In the genomic region with DNA sequence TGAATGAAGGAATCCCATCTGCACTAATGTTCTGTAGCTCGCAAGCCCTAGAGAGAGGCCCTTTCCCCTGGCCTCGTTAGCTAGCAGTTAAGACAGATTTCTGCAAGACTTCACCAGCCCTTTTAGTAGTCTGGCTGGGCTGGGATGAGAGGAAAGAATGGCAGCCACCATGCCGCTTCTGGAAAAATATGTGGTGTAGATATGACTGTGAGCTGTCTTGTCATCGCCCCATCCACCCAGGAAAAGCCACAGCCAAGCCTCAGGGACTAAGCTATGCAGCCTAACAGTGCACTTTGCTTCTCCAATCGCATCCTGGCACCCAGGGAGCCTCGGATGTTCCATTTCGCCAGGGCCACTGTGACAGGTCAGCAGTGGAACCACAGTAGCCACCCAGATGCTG, we compare ENCODE assay signal across 28 mouse cellular contexts.
DNase-seq lines count a peak whose midpoint lies in the region; ATAC-seq lines count a peak whose summit lies in the region.
"Had no signal": no experiment of that assay in that cellular context is flagged by ENCODE, and none has a peak within 500 bp of the region (broad histone marks: within the 10 kb centered on the region; RNA-seq: fewer than 3 reads in every experiment).

No protein-coding gene starts in this region.

- H3K4me1 ChIP-seq in heart, embryonic 12.5 days (replicated peaks), result peaks cover 30% of the 10 kb centered on the region
- no peaks in the 10 kb centered on the region; the same call in 1 of the 2 replicates for H3K4me1 ChIP-seq in intestine, embryonic 14.5 days (replicated peaks; ENCODE audit: control insufficient read depth, insufficient read depth, low read length)
- H3K4me1 ChIP-seq in intestine, embryonic 16.5 days (ENCODE audit: control insufficient read depth, insufficient read depth, low read length), result peaks cover 9% of the 10 kb centered on the region
- 0 out of 2 replicates have a peak, but pooled peaks cover 2% of the 10 kb centered on the region for H3K4me1 ChIP-seq in limb, embryonic 11.5 days (ENCODE audit: control insufficient read depth, insufficient read depth, low read length)
- H3K4me1 ChIP-seq in limb, embryonic 10.5 days, result peaks cover 5% of the 10 kb centered on the region
- peaks cover 11% of the 10 kb centered on the region for H3K4me1 ChIP-seq in limb, embryonic 12.5 days (replicated peaks)
- H3K4me1 ChIP-seq: hindbrain, embryonic 10.5 days; hindbrain, embryonic 15.5 days; lung, embryonic 15.5 days; midbrain, embryonic 10.5 days had no signal

- H3K27ac ChIP-seq in heart, embryonic 12.5 days (ENCODE audit: poor library complexity, severe bottlenecking), result peak overlapping the region; percentile 31; the same call in 1 of the 2 replicates
- peak overlapping the region; percentile 39; the same call in 1 of the 2 replicates for H3K27ac ChIP-seq in intestine, embryonic 14.5 days (ENCODE audit: low read depth)
- H3K27ac ChIP-seq in intestine, embryonic 16.5 days (ENCODE audit: low read length), result no peak overlapping the region
- 0 out of 2 replicates have a peak overlapping the region, but pooled peaks have one; percentile 10 for H3K27ac ChIP-seq in limb, embryonic 11.5 days (replicated peaks; ENCODE audit: low read depth, low read length)
- no peak overlapping the region for H3K27ac ChIP-seq in limb, embryonic 10.5 days
- peak overlapping the region; percentile 41 for H3K27ac ChIP-seq in limb, embryonic 12.5 days
- H3K27ac ChIP-seq: embryonic facial prominence, embryonic 13.5 days; forebrain, embryonic 10.5 days; forebrain, embryonic 15.5 days; hindbrain, embryonic 10.5 days; hindbrain, embryonic 15.5 days; kidney, postnatal 0 days; limb, embryonic 13.5 days; lung, embryonic 15.5 days; midbrain, embryonic 10.5 days had no signal

- 27% methylated on average over 7 of the region's 7 CpGs for WGBS in heart, embryonic 12.5 days
- 54% methylated on average over 7 of the region's 7 CpGs for WGBS in intestine, embryonic 14.5 days
- 65% methylated on average over 7 of the region's 7 CpGs for WGBS in intestine, embryonic 16.5 days
- WGBS in limb, embryonic 11.5 days, result 75% methylated on average over 7 of the region's 7 CpGs
- WGBS in limb, embryonic 10.5 days, result 82% methylated on average over 7 of the region's 7 CpGs
- WGBS in limb, embryonic 12.5 days, result 72% methylated on average over 7 of the region's 7 CpGs

- no peaks in the 10 kb centered on the region for H3K36me3 ChIP-seq in heart, embryonic 12.5 days
- H3K36me3 ChIP-seq in intestine, embryonic 14.5 days (ENCODE audit: control insufficient read depth, insufficient read depth, low read length), result no peaks in the 10 kb centered on the region
- no peaks in the 10 kb centered on the region for H3K36me3 ChIP-seq in intestine, embryonic 16.5 days (ENCODE audit: control insufficient read depth, insufficient read depth, low read length)
- H3K36me3 ChIP-seq in limb, embryonic 11.5 days (ENCODE audit: control insufficient read depth, insufficient read depth, low read length), result no peaks in the 10 kb centered on the region
- H3K36me3 ChIP-seq in limb, embryonic 10.5 days, result no peaks in the 10 kb centered on the region
- H3K36me3 ChIP-seq in limb, embryonic 12.5 days, result no peaks in the 10 kb centered on the region
- H3K36me3 ChIP-seq: embryonic facial prominence, embryonic 13.5 days; forebrain, embryonic 10.5 days; forebrain, embryonic 15.5 days; hindbrain, embryonic 10.5 days; hindbrain, embryonic 15.5 days; limb, embryonic 13.5 days; lung, embryonic 15.5 days; midbrain, embryonic 10.5 days had no signal

- no peak overlapping the region for H3K9ac ChIP-seq in heart, embryonic 12.5 days
- H3K9ac ChIP-seq in intestine, embryonic 14.5 days (ENCODE audit: low read length), result no peak overlapping the region
- no peak overlapping the region for H3K9ac ChIP-seq in intestine, embryonic 16.5 days (ENCODE audit: low read depth, low read length)
- H3K9ac ChIP-seq in limb, embryonic 11.5 days (ENCODE audit: low read length), result no peak overlapping the region
- no peak overlapping the region for H3K9ac ChIP-seq in limb, embryonic 12.5 days (replicated peaks)
- H3K9ac ChIP-seq: embryonic facial prominence, embryonic 13.5 days; forebrain, embryonic 15.5 days; hindbrain, embryonic 15.5 days; limb, embryonic 13.5 days; lung, embryonic 15.5 days had no signal

- intact Hi-C loops in heart, postnatal 36 days (cut with DNase I), result no loop called here

- no peak for ATAC-seq in heart, embryonic 12.5 days (ENCODE audit: insufficient number of reproducible peaks, low FRiP score)
- ATAC-seq in intestine, embryonic 14.5 days (replicated peaks; ENCODE audit: low FRiP score, low TSS enrichment, low read depth), result no peak
- ATAC-seq in intestine, embryonic 16.5 days, result no peak
- no peak for ATAC-seq in limb, embryonic 11.5 days (ENCODE audit: insufficient number of reproducible peaks, low FRiP score, low TSS enrichment, low read depth)
- ATAC-seq in limb, embryonic 12.5 days (ENCODE audit: insufficient number of reproducible peaks, insufficient read depth, low FRiP score, low TSS enrichment, low read depth), result no peak
- ATAC-seq: forebrain, embryonic 15.5 days; inflammation-experienced regulatory T-cells, adult 6 months; midbrain, embryonic 16.5 days had no signal

- no peak overlapping the region for H3K4me3 ChIP-seq in heart, embryonic 12.5 days
- no peak overlapping the region for H3K4me3 ChIP-seq in intestine, embryonic 14.5 days (ENCODE audit: low read depth, low read length)
- no peak overlapping the region for H3K4me3 ChIP-seq in intestine, embryonic 16.5 days (ENCODE audit: low read length)
- H3K4me3 ChIP-seq in limb, embryonic 11.5 days (ENCODE audit: low read depth, low read length), result no peak overlapping the region
- no peak overlapping the region for H3K4me3 ChIP-seq in limb, embryonic 10.5 days
- no peak overlapping the region for H3K4me3 ChIP-seq in limb, embryonic 12.5 days (replicated peaks)
- H3K4me3 ChIP-seq: embryonic facial prominence, embryonic 13.5 days; forebrain, embryonic 10.5 days; forebrain, embryonic 15.5 days; hindbrain, embryonic 10.5 days; hindbrain, embryonic 15.5 days; limb, embryonic 13.5 days; lung, embryonic 15.5 days; midbrain, embryonic 10.5 days; myocyte had no signal

- DNase-seq in heart, postnatal 36 days, result no peak
- DNase-seq in intestine, embryonic 14.5 days (ENCODE audit: low spot score), result no peak
- no peak for DNase-seq in limb, embryonic 11.5 days (ENCODE audit: low spot score)
- no peak for DNase-seq in limb, embryonic 10.5 days (ENCODE audit: low spot score)
- DNase-seq in adrenal gland, postnatal 25 days, result no peak
- DNase-seq: adrenal gland, postnatal 14 days; cerebellum, adult 18-20 months; cerebellum, postnatal 10 days; gastrocnemius, postnatal 25 days; layer of hippocampus, adult 9-11 months; right cerebral cortex, postnatal 25 days; thymus, postnatal 4 days had no signal

- no peaks in the 10 kb centered on the region for H3K27me3 ChIP-seq in heart, embryonic 12.5 days (replicated peaks)
- no peaks in the 10 kb centered on the region for H3K27me3 ChIP-seq in intestine, embryonic 14.5 days (replicated peaks; ENCODE audit: control insufficient read depth, insufficient read depth, low read length)
- H3K27me3 ChIP-seq in intestine, embryonic 16.5 days (replicated peaks; ENCODE audit: control insufficient read depth, insufficient read depth, low read length), result no peaks in the 10 kb centered on the region
- H3K27me3 ChIP-seq in limb, embryonic 11.5 days (ENCODE audit: control insufficient read depth, insufficient read depth, low read length), result no peaks in the 10 kb centered on the region
- no peaks in the 10 kb centered on the region for H3K27me3 ChIP-seq in limb, embryonic 10.5 days (ENCODE audit: low read depth, poor library complexity, severe bottlenecking)
- H3K27me3 ChIP-seq in limb, embryonic 12.5 days, result no peaks in the 10 kb centered on the region
- H3K27me3 ChIP-seq: forebrain, embryonic 15.5 days; hindbrain, embryonic 15.5 days; limb, embryonic 13.5 days; lung, embryonic 15.5 days had no signal

- H3K9me3 ChIP-seq in heart, embryonic 12.5 days (replicated peaks), result no peaks in the 10 kb centered on the region
- H3K9me3 ChIP-seq in intestine, embryonic 14.5 days (ENCODE audit: control insufficient read depth, low read length), result no peaks in the 10 kb centered on the region
- no peaks in the 10 kb centered on the region for H3K9me3 ChIP-seq in intestine, embryonic 16.5 days (ENCODE audit: control insufficient read depth, low read length)
- no peaks in the 10 kb centered on the region for H3K9me3 ChIP-seq in limb, embryonic 11.5 days (ENCODE audit: control insufficient read depth, low read length)
- no peaks in the 10 kb centered on the region for H3K9me3 ChIP-seq in limb, embryonic 10.5 days (replicated peaks)
- H3K9me3 ChIP-seq in limb, embryonic 12.5 days, result no peaks in the 10 kb centered on the region
- H3K9me3 ChIP-seq: embryonic facial prominence, embryonic 13.5 days; forebrain, embryonic 10.5 days; forebrain, embryonic 15.5 days; hindbrain, embryonic 10.5 days; hindbrain, embryonic 15.5 days; limb, embryonic 13.5 days; lung, embryonic 15.5 days; midbrain, embryonic 10.5 days had no signal

- H3K4me2 ChIP-seq in heart, embryonic 12.5 days, result no peak overlapping the region
- H3K4me2 ChIP-seq in intestine, embryonic 14.5 days (ENCODE audit: low read length), result no peak overlapping the region
- no peak overlapping the region for H3K4me2 ChIP-seq in intestine, embryonic 16.5 days (ENCODE audit: low read depth, low read length)
- no peak overlapping the region for H3K4me2 ChIP-seq in limb, embryonic 11.5 days (ENCODE audit: low read depth, severe bottlenecking)
- no peak overlapping the region for H3K4me2 ChIP-seq in limb, embryonic 12.5 days
- H3K4me2 ChIP-seq: embryonic facial prominence, embryonic 13.5 days; forebrain, embryonic 15.5 days; hindbrain, embryonic 15.5 days; limb, embryonic 13.5 days; liver, embryonic 11.5 days; lung, embryonic 15.5 days had no signal

Comparison
In these comparisons a context has a peak if more than half of its experiments do, and no peak if none do; other contexts are left out.
1. H3K27ac ChIP-seq: peak in heart, embryonic 12.5 days (single experiment), intestine, embryonic 14.5 days (single experiment), limb, embryonic 11.5 days (single experiment) and limb, embryonic 12.5 days (single experiment); none in intestine, embryonic 16.5 days (single experiment) and limb, embryonic 10.5 days (single experiment).